Mouse (Mus musculus) mouse trophoblast stem cell (cell line): Measurements from ENCODE around the gene Abcd1.

Experiments used
- in situ Hi-C, 2 experiments: fragments of 300-500 bp; cut with MseI, MboI; formaldehyde crosslinking; loops; 2 replicates in 1 of 2; 3 replicates in 1 of 2; pipeline ENCODE4 v1.15.1; 2025

Gene Abcd1

DNA sequence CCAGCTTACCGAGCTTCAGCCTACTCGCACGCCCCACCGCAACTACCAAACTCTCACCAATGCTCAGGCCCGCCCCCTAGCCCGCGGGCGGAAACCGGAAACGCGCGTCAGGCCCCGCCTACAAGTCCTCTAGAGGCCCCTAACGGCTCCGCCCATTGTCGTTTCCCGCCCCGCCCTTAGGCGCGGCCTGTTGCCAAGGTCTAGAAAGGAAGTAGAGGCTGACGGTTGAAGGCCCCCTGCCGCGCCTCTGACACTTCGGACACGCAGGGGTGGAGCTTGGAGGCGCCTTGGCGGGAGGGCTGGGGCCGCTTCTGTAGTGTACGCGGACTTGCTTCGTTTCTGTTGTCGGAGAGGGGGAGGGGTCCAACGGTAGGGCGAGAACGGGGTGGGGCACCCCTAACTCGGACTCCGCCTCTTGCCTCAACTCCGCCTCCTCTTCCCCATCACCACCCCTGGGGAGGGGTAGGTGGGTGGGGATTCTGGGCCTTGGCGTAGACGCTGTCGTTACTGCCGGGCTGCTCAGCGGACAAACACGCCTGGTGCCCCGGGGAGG, at the start of gene Abcd1, which contains the start of gene Bcap31:
Abcd1 (plus strand) TSS at position 489 of the 553 bp plus-strand sequence.
Bcap31 (minus strand) TSS at position 67 of the 553 bp plus-strand sequence.
- in situ Hi-C loops: loop anchor here in 1 of 2 experiments (25.0 kb wide), 1 partner anchor 96 kb away; the partner anchor contains the start of gene Pdzd4

DNA sequence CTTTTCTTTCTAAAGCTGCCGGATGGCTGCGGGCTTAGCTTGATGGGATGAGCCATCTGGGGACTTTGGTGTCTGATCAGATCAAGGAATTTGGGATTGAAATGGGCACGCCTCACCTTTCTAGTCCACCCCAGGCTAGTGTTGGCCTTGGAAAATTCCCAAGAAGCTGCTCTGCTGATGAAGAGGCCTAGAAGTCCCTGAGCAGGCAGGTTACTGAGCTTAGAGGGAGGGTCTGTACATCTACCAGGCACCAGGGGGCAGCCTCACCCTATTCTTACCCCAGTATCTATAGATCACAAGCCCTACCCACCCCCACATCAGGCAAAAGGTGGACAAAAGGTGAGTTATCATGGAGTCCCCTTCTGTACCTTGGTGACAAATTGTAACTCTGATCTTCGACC, 44.4 kb upstream of the Abcd1 start:
- in situ Hi-C loops: no loop called here

DNA sequence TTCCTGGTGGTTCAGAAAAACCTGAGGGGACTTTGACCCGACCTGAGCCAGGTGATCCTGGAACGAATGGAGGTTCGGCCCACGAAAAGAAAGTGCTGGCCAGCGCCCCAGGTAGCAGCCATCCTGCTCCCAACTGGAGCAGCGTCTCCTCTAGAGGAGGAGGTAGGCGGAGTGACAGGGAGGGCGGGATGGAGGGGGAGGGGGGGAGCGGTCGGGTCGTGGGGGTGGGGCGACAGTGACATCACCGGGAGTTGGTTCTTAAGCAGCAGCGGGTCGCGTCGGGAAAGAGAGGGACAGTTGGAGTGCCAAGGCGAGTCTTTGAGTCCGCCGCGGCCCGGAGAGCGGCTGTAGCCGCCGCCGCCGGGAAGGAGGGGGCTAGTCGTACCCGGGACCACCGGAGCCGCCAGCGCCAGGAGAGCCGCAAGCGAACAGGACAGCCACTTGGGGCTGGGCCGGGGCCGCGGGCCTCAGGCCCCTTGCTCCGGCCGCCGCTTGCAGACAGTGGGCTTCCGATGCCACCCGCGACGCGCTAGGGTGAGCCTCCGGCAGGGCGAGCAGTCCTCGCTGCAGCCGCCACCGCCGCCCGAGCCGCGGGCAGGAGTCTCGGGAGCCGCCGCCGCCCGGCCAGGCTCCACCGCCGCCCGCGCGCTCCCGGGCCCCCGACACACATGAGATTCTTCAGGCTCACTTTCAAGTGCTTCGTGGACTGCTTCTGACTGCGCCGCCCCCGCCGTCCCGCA, 43.3 kb upstream of the Abcd1 start, which contains the start of gene Slc6a8:
Slc6a8 (plus strand) TSS at position 272 of the 740 bp plus-strand sequence.
- in situ Hi-C loops: no loop called here

DNA sequence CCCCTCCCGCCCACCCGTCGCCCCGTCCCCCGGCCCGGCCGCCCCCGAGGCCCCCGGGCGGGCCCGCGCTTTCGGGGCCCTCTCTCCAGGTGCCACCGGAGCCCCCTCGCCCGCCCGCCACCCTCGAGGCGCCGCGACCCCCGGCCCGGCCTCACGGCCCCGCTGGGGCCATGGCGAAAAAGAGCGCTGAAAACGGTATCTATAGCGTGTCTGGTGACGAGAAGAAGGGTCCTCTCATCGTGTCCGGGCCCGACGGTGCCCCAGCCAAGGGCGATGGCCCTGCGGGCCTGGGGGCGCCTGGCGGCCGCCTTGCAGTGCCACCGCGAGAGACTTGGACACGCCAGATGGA, 42.8 kb upstream of the Abcd1 start:
- in situ Hi-C loops: no loop called here

DNA sequence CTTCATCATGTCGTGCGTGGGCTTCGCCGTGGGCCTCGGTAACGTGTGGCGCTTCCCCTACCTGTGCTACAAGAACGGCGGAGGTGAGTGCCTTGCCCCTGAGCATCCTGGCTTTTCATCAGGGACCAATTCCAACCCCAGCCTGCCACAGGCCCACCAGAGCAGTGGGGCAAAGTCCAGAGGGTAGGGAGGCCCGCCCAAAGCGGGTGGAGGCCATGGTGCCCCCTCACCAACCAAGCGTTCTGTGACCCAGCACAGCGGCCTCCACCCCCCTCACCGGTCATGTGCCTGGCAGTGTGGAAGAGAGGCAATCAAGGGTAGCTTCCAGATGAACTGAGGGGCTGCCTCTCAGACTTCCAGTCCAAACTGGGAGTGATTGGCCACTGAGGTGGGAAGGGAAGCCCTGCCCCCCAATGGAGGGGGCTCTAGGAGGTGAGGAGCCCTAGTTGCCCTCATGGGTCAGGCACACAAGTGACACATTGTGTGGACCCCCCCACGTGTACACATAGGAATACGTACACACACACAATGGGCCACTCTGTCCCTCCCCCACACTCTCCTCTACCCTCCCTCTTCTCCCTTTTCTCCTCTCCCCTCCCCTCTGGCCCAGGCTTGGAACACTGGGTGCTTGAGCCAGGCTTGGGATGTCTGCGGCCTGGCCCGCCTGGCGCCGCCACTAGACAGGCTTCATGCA, 42.3 kb upstream of the Abcd1 start:
- in situ Hi-C loops: no loop called here

DNA sequence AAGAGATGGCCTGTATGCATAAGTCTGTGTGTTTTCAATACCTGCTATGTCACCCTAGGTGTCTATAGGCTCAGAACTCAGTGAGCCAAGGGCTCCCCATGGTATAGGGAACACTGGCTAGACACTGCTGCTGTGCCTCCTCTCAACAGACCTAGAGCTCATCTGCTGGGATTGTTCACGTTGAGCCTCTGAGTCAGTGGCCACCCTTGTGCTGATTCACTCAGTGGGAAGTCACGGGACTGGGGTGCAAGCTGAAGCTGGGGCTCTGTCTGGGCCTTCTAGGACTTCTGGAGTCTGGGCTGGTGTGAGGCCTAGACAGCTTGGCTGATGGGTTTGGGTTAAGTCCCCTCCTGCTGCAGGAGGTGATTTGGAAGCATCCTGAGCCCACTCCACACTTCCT, 41.2 kb upstream of the Abcd1 start:
- in situ Hi-C loops: no loop called here

DNA sequence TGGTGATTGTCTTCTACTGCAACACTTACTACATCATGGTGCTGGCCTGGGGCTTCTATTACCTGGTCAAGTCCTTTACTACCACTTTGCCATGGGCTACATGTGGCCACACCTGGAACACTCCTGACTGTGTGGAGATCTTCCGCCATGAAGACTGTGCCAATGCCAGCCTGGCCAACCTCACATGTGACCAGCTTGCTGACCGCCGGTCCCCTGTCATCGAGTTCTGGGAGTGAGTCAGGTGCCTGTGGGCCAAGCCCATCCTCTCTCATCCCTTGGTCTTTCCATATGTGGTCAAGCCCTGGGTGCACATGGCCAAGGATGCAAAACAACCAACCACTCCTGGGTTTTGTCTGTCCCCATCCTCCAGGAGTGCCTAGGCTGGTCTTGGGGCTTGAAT, 39.7 kb upstream of the Abcd1 start:
- in situ Hi-C loops: no loop called here

DNA sequence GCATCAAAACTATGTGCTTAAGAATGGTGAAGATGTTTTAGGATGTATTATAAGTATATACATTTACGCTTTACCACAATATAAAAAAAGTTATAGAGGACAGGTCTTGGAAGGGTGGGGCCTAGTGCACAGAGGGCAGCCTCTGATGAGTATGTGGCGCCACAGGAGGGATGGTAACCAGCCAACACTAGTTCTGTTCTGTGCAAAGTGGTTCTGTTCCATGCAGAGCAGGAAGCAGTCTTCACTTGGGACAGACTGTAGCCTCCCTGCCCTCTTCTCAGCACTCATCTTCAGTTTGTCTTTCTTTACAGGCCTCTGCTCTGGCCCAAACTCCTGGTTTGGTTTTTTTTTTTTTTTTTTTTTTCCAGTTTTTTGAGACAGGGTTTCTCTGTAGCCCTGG, 32.2 kb upstream of the Abcd1 start:
- in situ Hi-C loops: no loop called here

DNA sequence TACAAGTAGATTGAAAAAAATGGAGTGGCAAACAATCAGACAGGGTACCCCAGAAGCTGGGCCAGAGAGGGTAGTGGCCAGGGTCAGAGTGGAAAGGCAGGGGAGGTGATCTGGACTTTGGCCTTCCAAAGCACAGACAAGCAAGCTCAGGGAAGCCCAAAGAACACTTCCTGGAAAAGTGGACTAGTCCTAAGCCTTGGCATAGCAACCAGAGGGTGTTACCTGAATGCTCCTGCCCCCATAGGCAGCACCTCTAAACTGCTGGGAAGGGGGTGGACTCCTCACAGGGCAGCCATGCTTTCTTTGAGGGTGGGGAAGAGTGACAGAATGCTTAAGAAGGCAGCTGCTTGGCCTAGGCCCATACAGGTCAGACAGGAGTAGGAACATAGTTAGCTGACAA, 31.4 kb upstream of the Abcd1 start:
- in situ Hi-C loops: no loop called here

DNA sequence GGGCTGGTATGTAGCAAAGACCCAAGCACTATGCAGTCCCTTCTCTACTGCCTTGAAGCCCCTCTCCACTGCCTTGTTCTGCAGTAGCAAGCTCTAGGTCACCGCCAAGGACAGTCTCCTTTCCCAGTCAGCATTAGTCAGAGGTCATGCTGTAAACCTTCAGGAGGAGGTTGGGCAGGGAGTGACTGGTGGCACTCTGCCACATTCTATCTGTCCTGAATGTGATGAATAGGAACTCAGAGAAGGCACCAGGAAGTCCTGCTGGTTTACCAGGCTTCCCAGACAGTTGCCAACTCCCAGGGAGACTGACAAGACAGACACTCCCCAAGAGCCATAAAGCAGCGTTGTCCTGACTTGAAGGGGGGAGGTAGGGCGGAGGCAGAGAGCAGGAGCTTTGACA, 30.8 kb upstream of the Abcd1 start:
- in situ Hi-C loops: no loop called here

DNA sequence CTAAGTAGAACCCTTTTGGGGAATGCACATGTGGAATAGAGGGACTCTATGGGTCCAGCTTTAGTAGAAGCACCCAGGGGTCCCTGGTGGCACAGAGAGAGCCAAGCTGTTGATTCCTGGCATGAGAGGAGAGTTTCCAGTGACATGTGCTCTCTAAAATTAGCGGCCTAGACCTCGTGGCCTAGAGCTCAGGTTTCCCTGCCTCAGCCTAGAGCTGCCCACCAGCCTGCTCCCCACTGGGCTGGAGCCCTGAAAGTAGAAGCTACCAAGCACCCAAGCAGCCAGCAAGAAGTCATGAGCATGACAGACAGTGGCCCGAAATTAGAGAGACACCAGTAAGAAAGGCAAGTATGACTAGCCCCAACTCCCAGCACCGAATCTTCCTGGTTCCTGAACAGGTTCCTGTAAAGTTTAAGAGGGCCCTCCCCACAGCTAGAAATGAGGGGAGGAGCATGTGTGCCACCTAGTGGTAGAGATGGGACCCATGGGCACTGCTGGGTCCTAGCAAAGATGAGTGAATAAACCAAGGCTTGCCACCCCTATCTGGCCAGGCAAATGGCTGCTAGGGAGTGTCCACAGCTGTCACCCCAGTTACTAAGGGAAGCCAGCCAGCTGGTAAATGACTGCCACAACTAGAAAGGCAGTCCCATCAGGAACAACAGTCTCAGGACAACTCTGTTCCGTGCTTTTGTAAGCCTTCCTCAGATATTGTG, 25.3 kb upstream of the Abcd1 start:
- in situ Hi-C loops: no loop called here

DNA sequence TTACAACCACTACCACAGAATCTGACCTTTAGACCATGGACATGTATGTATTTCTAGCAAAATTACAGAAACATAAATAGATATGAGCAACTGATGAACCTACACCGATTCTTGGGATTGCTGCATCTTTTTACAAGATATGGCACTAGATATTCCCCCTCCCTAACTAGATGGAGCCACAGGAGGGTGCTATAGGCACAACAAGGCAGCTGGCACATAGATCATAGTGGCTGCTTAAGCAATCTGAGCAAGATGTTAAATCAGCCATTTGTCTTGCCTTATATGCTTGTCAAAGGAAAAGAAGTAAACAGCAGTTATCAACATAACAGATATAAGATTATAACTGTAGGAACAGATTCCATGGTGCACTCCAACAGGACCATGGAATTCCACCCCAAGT, 15.9 kb upstream of the Abcd1 start:
- in situ Hi-C loops: loop anchor here in 1 of 2 experiments (25.0 kb wide), 1 partner anchor 112 kb away; the partner anchor contains the start of gene Pdzd4

DNA sequence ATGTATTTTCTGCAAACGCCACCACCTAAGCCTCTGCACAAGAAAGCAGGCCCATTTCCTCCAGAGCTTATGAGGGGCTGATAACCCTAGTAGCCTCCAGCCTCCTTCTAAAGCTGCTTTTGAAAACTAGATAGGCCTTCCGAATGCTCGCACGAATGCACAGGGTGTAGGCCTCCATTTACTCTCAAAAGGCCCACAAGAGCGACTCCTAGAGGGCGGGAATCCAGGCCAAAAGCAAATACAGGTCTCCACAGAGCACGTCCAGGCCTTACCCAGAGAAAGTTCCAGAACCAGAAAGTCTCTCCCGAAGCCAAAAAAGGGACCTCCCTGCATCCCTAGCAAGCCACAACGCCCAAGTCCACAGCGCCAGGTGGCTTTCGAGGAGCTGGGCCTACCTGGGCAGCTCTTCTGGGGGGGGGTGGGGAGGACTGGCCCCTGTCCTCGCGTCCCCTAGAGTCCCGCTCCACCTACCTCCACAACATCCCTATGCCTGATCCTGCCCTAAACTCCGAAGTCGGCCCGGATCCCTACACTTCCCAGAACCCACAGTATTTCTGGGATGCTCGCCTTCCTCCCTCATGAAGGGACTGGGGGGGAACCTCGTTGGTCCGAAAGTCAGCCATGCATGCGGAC, 805 bp upstream of the Abcd1 start:
- in situ Hi-C loops: loop anchor here in 1 of 2 experiments (25.0 kb wide), 1 partner anchor 97 kb away; the partner anchor contains the start of gene Pdzd4

DNA sequence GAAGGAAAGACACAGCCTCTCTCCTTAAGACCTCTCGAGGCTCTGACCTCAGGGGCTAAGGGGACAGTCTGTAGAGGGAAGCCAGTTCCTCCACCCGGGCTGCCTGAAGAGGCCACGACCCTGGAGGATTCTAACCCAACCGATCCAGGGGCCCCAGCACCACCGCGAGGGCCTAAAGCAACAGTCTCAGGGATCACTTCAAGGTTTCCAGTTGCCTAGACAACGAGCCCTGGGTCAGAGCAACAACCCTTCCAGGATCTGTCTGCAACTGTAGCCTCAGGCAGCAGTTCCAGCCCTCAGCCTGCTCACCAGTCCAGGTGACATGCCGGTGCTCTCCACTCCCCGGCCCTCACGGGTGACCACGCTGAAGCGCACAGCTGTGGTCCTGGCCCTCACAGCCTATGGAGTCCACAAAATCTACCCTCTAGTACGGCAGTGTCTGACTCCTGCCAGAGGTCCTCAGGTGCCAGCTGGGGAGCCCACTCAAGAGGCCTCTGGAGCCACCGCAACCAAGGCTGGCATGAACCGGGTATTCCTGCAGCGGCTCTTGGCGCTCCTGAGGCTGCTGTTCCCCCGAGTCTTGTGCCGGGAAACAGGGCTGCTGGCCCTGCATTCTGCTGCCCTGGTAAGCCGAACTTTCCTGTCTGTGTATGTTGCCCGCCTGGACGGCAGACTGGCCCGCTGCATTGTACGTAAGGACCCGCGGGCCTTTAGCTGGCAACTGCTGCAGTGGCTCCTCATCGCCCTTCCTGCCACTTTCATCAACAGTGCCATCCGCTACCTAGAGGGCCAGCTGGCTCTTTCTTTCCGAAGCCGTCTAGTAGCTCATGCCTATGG, 530 bp downstream of the Abcd1 start:
- in situ Hi-C loops: loop anchor here in 1 of 2 experiments (25.0 kb wide), 1 partner anchor 95 kb away; the partner anchor contains the start of gene Pdzd4

DNA sequence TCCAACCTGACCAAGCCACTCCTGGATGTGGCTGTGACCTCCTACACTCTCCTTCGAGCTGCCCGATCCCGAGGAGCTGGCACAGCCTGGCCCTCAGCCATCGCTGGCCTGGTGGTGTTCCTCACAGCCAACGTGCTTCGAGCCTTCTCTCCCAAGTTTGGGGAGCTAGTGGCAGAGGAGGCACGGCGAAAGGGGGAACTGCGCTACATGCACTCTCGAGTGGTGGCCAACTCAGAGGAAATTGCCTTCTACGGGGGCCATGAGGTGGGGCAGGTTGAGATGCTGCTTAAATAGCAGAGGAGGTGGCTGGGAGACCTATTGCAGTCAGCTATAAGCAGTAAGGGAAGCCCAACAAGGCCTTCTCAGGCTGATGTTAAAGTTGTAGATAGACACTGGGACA, 1.3 kb downstream of the Abcd1 start:
- in situ Hi-C loops: loop anchor here in 1 of 2 experiments (25.0 kb wide), 1 partner anchor 95 kb away; the partner anchor contains the start of gene Pdzd4

DNA sequence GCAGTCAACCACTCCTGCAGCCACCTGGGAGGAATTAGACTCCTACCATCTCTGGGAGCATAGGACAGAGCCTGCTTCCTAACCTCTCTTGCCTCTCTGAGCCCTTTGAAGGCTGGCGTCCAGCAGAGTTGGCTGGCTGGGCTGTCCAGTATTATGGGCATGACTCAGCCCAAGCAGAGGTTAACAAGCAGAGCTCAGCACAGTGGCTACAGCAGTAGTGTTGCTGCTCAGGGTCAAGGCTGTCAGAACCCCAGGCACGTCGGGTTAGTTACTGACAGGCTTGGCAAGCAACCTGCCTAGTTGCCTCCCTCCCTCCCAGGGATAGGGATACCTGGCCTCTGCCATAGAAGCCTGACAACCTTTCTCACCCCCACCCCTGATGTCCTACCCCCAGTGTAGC, 1.9 kb downstream of the Abcd1 start:
- in situ Hi-C loops: loop anchor here in 1 of 2 experiments (25.0 kb wide), 1 partner anchor 94 kb away; the partner anchor contains the start of gene Pdzd4

DNA sequence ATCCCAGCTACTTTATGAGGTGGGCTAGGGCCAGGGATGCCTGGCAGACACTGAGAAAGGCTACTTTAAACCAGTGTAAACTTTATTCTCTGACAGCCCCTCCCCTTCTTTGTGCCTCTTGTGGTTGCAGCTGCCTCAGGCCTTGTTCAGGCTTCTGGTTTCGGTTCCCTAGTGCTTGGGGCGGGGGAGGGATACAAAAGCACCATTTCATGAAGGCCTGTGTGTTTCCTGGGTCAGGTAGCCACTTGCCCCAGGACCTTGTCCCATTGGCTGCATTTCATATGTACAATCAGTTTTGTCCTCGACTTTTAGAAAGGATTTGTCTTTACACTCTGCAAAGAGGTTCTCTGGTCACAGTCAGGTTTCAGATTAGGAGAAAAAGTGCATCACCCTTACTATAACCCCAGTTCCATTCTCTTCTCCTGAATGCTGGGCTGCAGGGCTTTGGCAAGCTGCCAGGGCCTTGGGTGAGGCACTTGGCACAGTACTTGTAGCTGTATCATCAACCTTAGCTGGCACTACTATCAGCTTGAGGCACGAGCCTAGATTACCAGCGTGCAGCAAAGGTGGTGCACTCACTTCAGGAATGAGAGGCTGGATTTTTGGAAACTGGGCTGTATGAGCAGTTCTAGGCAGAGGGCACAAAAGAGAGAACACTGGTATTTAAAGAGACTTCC, 2.4 kb downstream of the Abcd1 start:
- in situ Hi-C loops: loop anchor here in 1 of 2 experiments (25.0 kb wide), 1 partner anchor 93 kb away; the partner anchor contains the start of gene Pdzd4

DNA sequence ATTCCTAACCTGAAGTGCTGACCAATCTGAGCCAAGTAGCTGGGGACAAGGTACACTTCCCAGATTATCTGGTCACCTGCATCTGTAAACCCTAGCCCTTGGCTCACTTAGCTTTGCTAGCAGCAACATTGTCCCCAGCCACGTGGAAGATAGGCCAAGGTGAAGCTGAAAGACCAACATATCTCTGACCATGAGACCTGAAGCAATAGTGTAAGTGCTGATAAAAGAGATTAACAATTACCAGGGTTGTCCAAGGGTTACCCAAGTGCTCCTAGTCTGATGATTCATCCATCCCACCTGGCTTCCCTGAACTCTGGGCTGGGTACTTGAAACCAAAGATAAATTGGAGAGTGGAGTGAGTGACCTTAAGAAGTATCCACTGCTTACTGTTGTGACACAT, 14.5 kb downstream of the Abcd1 start:
- in situ Hi-C loops: no loop called here

DNA sequence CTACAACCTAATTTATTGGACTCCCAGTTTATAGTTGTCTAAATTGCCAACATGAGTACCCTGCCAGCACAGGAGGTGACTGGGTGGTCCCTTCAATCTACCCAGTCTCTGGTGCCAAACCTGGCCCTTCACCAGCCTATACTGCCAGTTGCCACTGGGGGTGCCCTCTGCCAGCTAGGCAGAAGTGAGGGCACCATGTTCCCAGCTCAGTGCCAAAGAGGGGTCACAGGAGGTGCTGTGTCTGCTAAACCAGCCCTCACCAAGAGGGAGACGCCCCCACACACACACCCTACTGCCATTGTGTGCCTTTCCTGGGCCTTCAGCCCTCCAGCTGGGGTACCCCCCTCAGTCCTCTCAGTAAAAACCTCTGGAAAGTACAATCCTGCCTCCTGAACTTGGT, 21.8 kb downstream of the Abcd1 start:
- in situ Hi-C loops: no loop called here

DNA sequence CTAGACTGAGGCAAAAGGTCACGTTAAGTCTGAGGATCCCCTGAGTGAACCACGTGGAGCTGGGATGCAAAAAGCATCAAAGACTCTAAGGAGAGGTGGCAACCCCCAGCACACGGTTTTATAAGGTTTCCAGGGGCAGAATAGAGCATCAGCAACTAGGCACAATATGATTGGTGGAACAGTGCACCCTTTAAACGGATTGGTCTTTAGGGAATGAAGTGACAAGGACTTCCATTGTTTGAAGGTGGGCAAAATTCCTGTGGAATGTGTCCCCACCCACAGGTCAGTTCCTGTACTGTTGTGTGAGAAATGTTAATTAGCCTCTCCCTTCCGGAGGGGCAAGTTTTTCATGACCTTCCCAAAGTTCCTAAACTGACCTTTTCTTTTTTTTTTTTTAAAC, 22.8 kb downstream of the Abcd1 start:
- in situ Hi-C loops: no loop called here
